Mouse (Mus musculus): ENCODE measurements at regions not wholly inside any gene's neighbourhood (a gene's known extent, or its start where the extent isn't known, plus 50 kb on each side); places are given as distances from the start of the nearest gene placed in this dataset.

DNA sequence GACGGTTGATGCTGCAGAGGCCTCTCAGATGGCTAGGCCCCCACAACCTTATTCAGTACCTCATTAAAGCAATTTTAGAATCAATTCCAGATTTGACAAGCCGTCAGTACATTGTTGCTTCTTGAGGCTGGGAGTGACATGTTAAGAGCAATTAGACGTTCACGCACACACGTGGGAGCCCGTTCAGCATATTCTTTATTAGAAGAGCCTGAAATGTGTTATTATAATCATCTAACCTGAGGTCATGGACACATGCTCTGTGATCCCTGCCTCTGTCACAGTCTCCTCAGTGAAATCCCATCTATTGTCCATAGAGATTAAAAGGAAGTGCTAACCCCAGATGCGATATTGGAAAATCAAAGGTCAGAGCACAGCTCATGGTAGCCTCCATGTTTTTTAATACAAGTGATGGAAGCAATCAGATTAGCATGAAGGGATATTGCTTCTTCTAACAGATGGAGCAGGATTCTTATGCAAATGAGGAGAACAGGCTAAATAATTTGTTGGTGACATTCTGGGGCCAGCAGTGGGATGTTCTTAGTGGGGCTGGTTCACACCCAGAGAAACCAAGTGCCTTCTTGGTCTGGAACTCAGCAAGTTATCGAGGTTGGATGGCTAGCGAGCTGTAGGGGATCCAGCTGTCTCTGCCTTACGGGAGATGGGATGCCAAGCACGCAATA, 166.8 kb upstream of the Cxcr4 start:
- no peak for TF ChIP-seq POLR2A (IDR thresholded peaks at IDR 0.05; ENCODE audit: insufficient read length, low read depth)
- TF ChIP-seq MYOG (IDR thresholded peaks at IDR 0.05; ENCODE audit: control insufficient read depth in 1 of 3, insufficient read depth in 1 of 3, insufficient read length in 2 of 3, low read depth in 2 of 3): no peak

Data from myocyte (in vitro differentiated cells).